Mouse (Mus musculus) cortical plate, adult 2 months (tissue): ENCODE results near the gene Rps6ka5. TPM values are rescaled to one million over a fixed set of nuclear protein-coding genes. Genes with fewer than 3 reads are reported as not detected.

ENCODE experiments used
- H3K27ac ChIP-seq: fragments of 200-500 bp; 2 replicates; pipeline ENCODE4 v1.5.1; 2012; ENCODE audit warnings: low read length, control low read depth, inconsistent platforms; ENCODE audit not compliant: insufficient read depth
- H3K4me1 ChIP-seq: fragments of 200-500 bp; 2 replicates; pipeline ENCODE4 v1.6.1; 2011; ENCODE audit warnings: low read length; ENCODE audit not compliant: control insufficient read depth, insufficient read depth
- H3K4me3 ChIP-seq: fragments of 200-500 bp; 2 replicates; pipeline ENCODE4 v1.5.1; 2011; ENCODE audit warnings: mild to moderate bottlenecking, low read length, control low read depth; ENCODE audit not compliant: insufficient read depth
- CTCF ChIP-seq: fragments of 200-500 bp; IDR thresholded peaks from 2 replicates; pipeline ENCODE4 v1.5.1; 2011; ENCODE audit warnings: mild to moderate bottlenecking, control low read depth, low read length; ENCODE audit not compliant: insufficient read depth; ENCODE audit errors: extremely low read depth
- POLR2A ChIP-seq: fragments of 200-500 bp; IDR thresholded peaks from 2 replicates; pipeline ENCODE4 v1.6.1; 2011; ENCODE audit warnings: mild to moderate bottlenecking, low read length, control low read depth; ENCODE audit not compliant: insufficient read depth; ENCODE audit errors: extremely low read depth
- polyA plus RNA-seq: library from polyadenylated mRNA; depleted of rRNA; stranded (reverse); fragments of >200 nt; gene quantifications from 2 replicates; pipeline ENCODE4 v1.2.3, GENCODE M21; 2012

Gene Rps6ka5
- polyA plus RNA-seq, 1 experiment, result 10.8 TPM

- Histone ChIP-seq H3K27ac (peak overlapping the region; percentile 51), H3K4me1 (peaks cover 5% of the 10 kb centered on the region), H3K4me3 (no peak overlapping the region)
- no peak for TF ChIP-seq CTCF
- TF ChIP-seq POLR2A, result no peak
These were observed 197.6 kb downstream of the Rps6ka5 start for GRCm38 (mm10) chr12:100529172-100529571.

GRCm38 (mm10) chr12:100528246-100528645 is 198.5 kb downstream of the Rps6ka5 start:
- Histone ChIP-seq H3K27ac (peak overlapping the region; percentile 2; the same call in 1 of the 2 replicates), H3K4me3 (no peak overlapping the region), H3K4me1 (peaks cover 5% of the 10 kb centered on the region)
- no peak for TF ChIP-seq CTCF
- no peak for TF ChIP-seq POLR2A

- Histone ChIP-seq H3K4me1 (peaks cover 5% of the 10 kb centered on the region), H3K4me3 (no peak overlapping the region), H3K27ac (peak overlapping the region; percentile 2; the same call in 1 of the 2 replicates)
- TF ChIP-seq CTCF (no peak), POLR2A (peak; percentile 73; the same call in 1 of the 2 replicates)
These were observed 199.0 kb downstream of the Rps6ka5 start for GRCm38 (mm10) chr12:100527753-100528152.

- H3K4me3 ChIP-seq, result no peak overlapping the region
- peaks cover 5% of the 10 kb centered on the region for H3K4me1 ChIP-seq
- H3K27ac ChIP-seq, result no peak overlapping the region
- TF ChIP-seq CTCF (no peak), POLR2A (no peak)
These were observed 199.5 kb downstream of the Rps6ka5 start for GRCm38 (mm10) chr12:100527241-100527640.

GRCm38 (mm10) chr12:100525939-100526338 is 200.8 kb downstream of the Rps6ka5 start:
- TF ChIP-seq CTCF (no peak), POLR2A (no peak)
- Histone ChIP-seq H3K4me3 (no peak overlapping the region), H3K4me1 (peaks cover 5% of the 10 kb centered on the region), H3K27ac (no peak overlapping the region)

GRCm38 (mm10) chr12:100520794-100521186 is 206.0 kb downstream of the Rps6ka5 start, which contains the start of gene Ttc7b:
TSS of gene Ttc7b (minus strand) at chr12:100520826.
- TF ChIP-seq POLR2A (no peak), CTCF (0 out of 2 replicates have a peak, but pooled peaks have one; percentile 10)
- H3K4me1 ChIP-seq, result peaks cover 14% of the 10 kb centered on the region
- peak within 1 kb of the TSS; percentile 96 for H3K27ac ChIP-seq
- peak within 1 kb of the TSS; percentile 91 for H3K4me3 ChIP-seq

- H3K4me1 ChIP-seq, result peaks cover 14% of the 10 kb centered on the region
- H3K4me3 ChIP-seq, result peak overlapping the region; percentile 91
- TF ChIP-seq POLR2A, result no peak
- no peak for TF ChIP-seq CTCF
- peak overlapping the region; percentile 96 for H3K27ac ChIP-seq
These were observed 206.5 kb downstream of the Rps6ka5 start for GRCm38 (mm10) chr12:100520077-100520793.

- Histone ChIP-seq H3K27ac (peak overlapping the region; percentile 96), H3K4me1 (peaks cover 15% of the 10 kb centered on the region), H3K4me3 (peak overlapping the region; percentile 91)
- no peak for TF ChIP-seq CTCF
- no peak for TF ChIP-seq POLR2A
These were observed 207.1 kb downstream of the Rps6ka5 start for GRCm38 (mm10) chr12:100519684-100520076.

GRCm38 (mm10) chr12:100517371-100517770 is 209.4 kb downstream of the Rps6ka5 start:
- Histone ChIP-seq H3K4me1 (peaks cover 17% of the 10 kb centered on the region), H3K4me3 (no peak overlapping the region), H3K27ac (no peak overlapping the region; the same call in 1 of the 2 replicates)
- TF ChIP-seq CTCF (no peak), POLR2A (no peak)

- H3K4me3 ChIP-seq, result no peak overlapping the region
- H3K27ac ChIP-seq, result no peak overlapping the region
- peaks cover 17% of the 10 kb centered on the region for H3K4me1 ChIP-seq
- no peak for TF ChIP-seq CTCF
- TF ChIP-seq POLR2A, result no peak
These were observed 210.5 kb downstream of the Rps6ka5 start for GRCm38 (mm10) chr12:100516161-100516838.
